Mouse (Mus musculus): ENCODE measurements around the gene Fbxo40.

GRCm38 (mm10) chr16:36934131-36934840 is 56.0 kb downstream of the Fbxo40 start:
- TF ChIP-seq CTCF (IDR thresholded peaks at IDR 0.05; ENCODE audit: borderline replicate concordance, insufficient read depth, low read depth, low read length) (no peak), POLR2A (IDR thresholded peaks at IDR 0.05; ENCODE audit: borderline replicate concordance, insufficient read depth, low read length) (no peak)
